Comparison of ENCODE assay signal across 2 mouse cellular contexts in the genomic region with DNA sequence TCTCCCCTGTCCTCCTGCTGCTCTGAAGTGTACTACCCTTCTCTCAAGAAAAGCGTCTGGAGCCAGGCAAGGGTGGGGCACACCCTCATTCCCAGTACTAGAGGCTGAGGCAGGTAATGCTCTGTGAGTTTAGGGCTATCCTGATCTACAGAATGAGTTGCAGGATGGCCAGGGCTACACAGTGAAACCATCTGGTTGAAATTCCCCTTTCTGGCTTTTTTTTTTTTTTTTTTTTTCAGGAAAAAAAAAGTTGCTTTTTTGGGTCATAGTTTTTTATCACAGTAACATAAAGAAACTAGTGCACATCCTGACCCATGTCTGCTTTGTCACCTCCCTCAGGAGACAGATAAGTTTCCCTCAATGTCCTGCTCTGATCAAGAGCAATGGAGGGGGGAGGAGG.
TF ChIP-seq lines count a peak whose summit lies in the region.

No protein-coding gene starts in this region.

TF ChIP-seq in CH12.LX, 34 proteins besides CTCF, POLR2A, EP300 and RAD21:
- TF ChIP-seq ETS1 (conservative IDR thresholded peaks at IDR 0.05; ENCODE audit: low read depth, low read length) (no peak), ZNF384 (IDR thresholded peaks at IDR 0.05; ENCODE audit: low read depth, low read length) (peak; percentile 42; the same call in 1 of the 2 replicates)

TF ChIP-seq in MEL, 35 proteins besides CTCF, POLR2A, EP300 and RAD21:
- TF ChIP-seq MAFK (IDR thresholded peaks at IDR 0.05; ENCODE audit: borderline replicate concordance, low read depth, low read length) (no peak), SIN3A (IDR thresholded peaks at IDR 0.05; ENCODE audit: low read length) (peak; percentile 35; the same call in 1 of the 2 replicates), UBTF (IDR thresholded peaks at IDR 0.05; ENCODE audit: borderline replicate concordance, insufficient read depth, low read depth, low read length) (no peak), MYC (IDR thresholded peaks at IDR 0.05; ENCODE audit: low read depth, low read length) (no peak), MXI1 (IDR thresholded peaks at IDR 0.05; ENCODE audit: low read depth, low read length) (peak; percentile 23), KAT2A (conservative IDR thresholded peaks at IDR 0.05; ENCODE audit: low read depth, low read length) (no peak), ZC3H11A (IDR thresholded peaks at IDR 0.05; ENCODE audit: low read depth, low read length) (no peak), MEF2A (IDR thresholded peaks at IDR 0.05; ENCODE audit: extremely low read depth, insufficient replicate concordance, low read depth, low read length, poor library complexity, severe bottlenecking) (no peak), USF2 (IDR thresholded peaks at IDR 0.05; ENCODE audit: borderline replicate concordance in 1 of 2, insufficient read depth in 1 of 2, low read depth in 1 of 2, low read length in 2 of 2) (no peak), MYB (IDR thresholded peaks at IDR 0.05; ENCODE audit: low read depth, low read length) (no peak), SMC3 (IDR thresholded peaks at IDR 0.05; ENCODE audit: low read depth, low read length) (no peak), GABPA (IDR thresholded peaks at IDR 0.05; ENCODE audit: low read depth, low read length) (no peak), MAX (IDR thresholded peaks at IDR 0.05; ENCODE audit: low read length) (no peak), ELF1 (IDR thresholded peaks at IDR 0.05; ENCODE audit: low read depth, low read length) (no peak), USF1 (IDR thresholded peaks at IDR 0.05; ENCODE audit: low read depth, low read length) (no peak), ZKSCAN1 (IDR thresholded peaks at IDR 0.05; ENCODE audit: low read depth, low read length) (peak; percentile 67; the same call in 1 of the 2 replicates), RCOR1 (IDR thresholded peaks at IDR 0.05; ENCODE audit: low read depth, low read length) (peak; percentile 40; the same call in 1 of the 2 replicates), ETS1 (IDR thresholded peaks at IDR 0.05; ENCODE audit: low read depth, low read length) (peak; percentile 51; the same call in 1 of the 2 replicates), POLR2AphosphoS2 (IDR thresholded peaks at IDR 0.05; ENCODE audit: low read length) (no peak), TAL1 (IDR thresholded peaks at IDR 0.05; ENCODE audit: low read length) (no peak), ZNF384 (IDR thresholded peaks at IDR 0.05; ENCODE audit: low read depth, low read length) (peak; percentile 96), CHD2 (IDR thresholded peaks at IDR 0.05; ENCODE audit: low read length) (no peak), JUND (IDR thresholded peaks at IDR 0.05; ENCODE audit: low read depth, low read length) (no peak), E2F4 (IDR thresholded peaks at IDR 0.05; ENCODE audit: borderline replicate concordance, low read depth, low read length) (no peak), CHD1 (IDR thresholded peaks at IDR 0.05; ENCODE audit: low read depth, low read length) (no peak; the same call in 1 of the 2 replicates), ZMIZ1 (IDR thresholded peaks at IDR 0.05; ENCODE audit: low read depth, low read length) (no peak), GATA1 (IDR thresholded peaks at IDR 0.05; ENCODE audit: low read depth, low read length) (peak; percentile 32; the same call in 1 of the 2 replicates), BHLHE40 (IDR thresholded peaks at IDR 0.05; ENCODE audit: borderline replicate concordance, low read depth, low read length) (no peak), NELFE (IDR thresholded peaks at IDR 0.05; ENCODE audit: low read depth, low read length) (no peak; the same call in 1 of the 2 replicates), NRF1 (IDR thresholded peaks at IDR 0.05; ENCODE audit: insufficient read depth, low read depth, low read length, poor library complexity, severe bottlenecking) (no peak), HCFC1 (IDR thresholded peaks at IDR 0.05; ENCODE audit: low read depth, low read length) (0 out of 2 replicates have a peak, but pooled peaks have one; percentile 37), POLR2AphosphoS5 (IDR thresholded peaks at IDR 0.05; ENCODE audit: borderline replicate concordance, low read depth, low read length) (no peak), TBP (IDR thresholded peaks at IDR 0.05; ENCODE audit: low read depth, low read length) (no peak), MAZ (IDR thresholded peaks at IDR 0.05; ENCODE audit: low read depth, low read length) (no peak; the same call in 1 of the 2 replicates), TCF12 (IDR thresholded peaks at IDR 0.05; ENCODE audit: low read depth, low read length) (peak; percentile 57)
TF ChIP-seq in MEL: peak in this region for 9.
